Mouse (Mus musculus): Measurements from ENCODE around the gene Stambpl1.

GRCm38 (mm10) chr19:34148421-34148820 is 43.6 kb upstream of the Stambpl1 start:
- TF ChIP-seq GATA1 (IDR thresholded peaks at IDR 0.05; ENCODE audit: borderline replicate concordance, low read length) (no peak), FLI1 (IDR thresholded peaks at IDR 0.05; ENCODE audit: low read length) (no peak)
